Mouse (Mus musculus): ENCODE data around the gene Fkbp5.
A peak's percentile ranks its signal among the peaks of the same experiment; 100 is the strongest.

DNA sequence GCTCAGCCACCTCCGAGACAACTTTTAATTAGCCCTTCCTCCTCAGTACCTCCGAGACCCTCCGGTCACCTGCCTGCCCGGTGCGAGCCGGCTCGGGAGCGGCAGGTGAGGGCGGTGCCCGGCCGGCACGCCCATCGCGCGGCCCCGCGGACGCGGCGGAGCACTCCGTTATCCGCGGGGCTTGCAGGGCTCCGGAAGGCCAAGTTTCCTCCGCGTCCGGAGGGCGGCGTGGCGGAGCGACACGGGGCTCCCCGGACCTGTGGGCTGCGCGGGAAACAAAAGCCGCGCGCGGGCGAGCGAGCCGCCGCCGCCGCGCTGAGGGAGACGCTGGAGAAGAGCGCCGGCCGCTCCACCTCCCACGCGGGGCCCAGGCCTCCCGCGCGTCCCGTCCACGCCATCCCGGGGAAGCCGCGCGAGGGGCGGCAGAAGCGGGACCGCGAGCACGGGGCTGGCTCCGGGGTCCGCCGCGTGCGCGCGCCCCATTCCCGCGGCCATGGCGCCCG, 31.8 kb downstream of the Fkbp5 start:
- TF ChIP-seq POLR2A (IDR thresholded peaks at IDR 0.05; ENCODE audit: borderline replicate concordance, control insufficient read depth, low read depth, low read length) (peak; percentile 24; the same call in 1 of the 2 replicates), CTCF (IDR thresholded peaks at IDR 0.05; ENCODE audit: control insufficient read depth, insufficient read depth, low read length) (no peak)
